Mouse (Mus musculus): ENCODE data around the gene Rabgap1l.

GRCm38 (mm10) chr1:160765565-160765964 lies 27.4 kb downstream of the Rabgap1l start:
- TF ChIP-seq POLR2A (IDR thresholded peaks at IDR 0.05; ENCODE audit: insufficient read depth, low read depth, low read length) (no peak), CTCF (IDR thresholded peaks at IDR 0.05) (no peak), EP300 (IDR thresholded peaks at IDR 0.05; ENCODE audit: insufficient read depth, low read depth, low read length) (no peak)
